Mouse (Mus musculus): Measurements from ENCODE around the gene Zfp143. TPM values are rescaled to one million over a fixed set of nuclear protein-coding genes. Genes with fewer than 3 reads are reported as not detected.
A peak's percentile ranks its signal among the peaks of the same experiment; 100 is the strongest.

Zfp143 gene
- 40.0 and 42.7 TPM in 2 replicates for polyA plus RNA-seq (2011; ENCODE audit: insufficient read depth, insufficient read length, low read depth, missing spikeins)

DNA sequence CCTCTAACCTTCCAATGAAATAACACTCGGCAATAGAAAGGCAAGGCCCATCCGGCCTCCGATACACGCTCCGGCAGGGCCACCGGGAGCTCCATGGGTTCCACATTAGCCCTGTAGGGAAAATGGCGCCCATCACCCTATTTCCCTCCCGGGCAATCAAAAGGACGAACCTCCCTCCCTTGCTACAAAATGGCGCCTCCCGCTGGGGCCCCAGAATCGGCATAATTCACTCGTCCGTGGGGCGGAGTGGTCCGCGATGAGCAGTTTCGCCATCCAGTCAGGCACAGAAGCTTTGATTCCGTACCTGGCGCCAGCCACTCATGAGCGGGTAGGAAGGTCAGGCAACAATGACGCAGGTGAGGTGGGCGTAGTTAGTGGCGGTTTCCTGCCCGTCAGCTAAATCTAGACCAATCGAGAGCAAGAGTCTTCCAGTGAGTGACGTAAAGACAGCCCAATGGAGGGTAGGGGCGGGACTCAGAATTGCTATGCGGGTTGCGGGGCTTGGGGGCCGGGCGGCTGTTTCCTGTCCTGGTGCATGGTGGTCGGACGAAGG, at the start of gene Zfp143:
Gene Zfp143, plus strand, starts transcription at position 19 of the 553 bp plus-strand sequence.
- Histone ChIP-seq H3K27me3 (ENCODE audit: control insufficient read depth, insufficient read depth, low read length, poor library complexity, severe bottlenecking) (no peaks in the 10 kb centered on the region), H3K4me3 (ENCODE audit: low read depth, low read length) (peak within 1 kb of the TSS; percentile 95), H3K9me3 (replicated peaks; ENCODE audit: control insufficient read depth, insufficient read depth, low read length, poor library complexity, severe bottlenecking) (no peaks in the 10 kb centered on the region), H3K27ac (ENCODE audit: insufficient read depth, low read length) (peak within 1 kb of the TSS; percentile 88), H3K9ac (ENCODE audit: low read depth, poor library complexity, severe bottlenecking) (peak within 1 kb of the TSS; percentile 99), H3K36me3 (ENCODE audit: control insufficient read depth, insufficient read depth, low read length, poor library complexity, severe bottlenecking) (peaks cover 13% of the 10 kb centered on the region), H3K4me1 (ENCODE audit: control insufficient read depth, insufficient read depth, low read length) (no peaks in the 10 kb centered on the region)
- TF ChIP-seq CTCF (IDR thresholded peaks at IDR 0.05; ENCODE audit: low read depth, low read length) (no peak), POLR2A (IDR thresholded peaks at IDR 0.05; ENCODE audit: insufficient read depth, low read length) (peak; percentile 5)

DNA sequence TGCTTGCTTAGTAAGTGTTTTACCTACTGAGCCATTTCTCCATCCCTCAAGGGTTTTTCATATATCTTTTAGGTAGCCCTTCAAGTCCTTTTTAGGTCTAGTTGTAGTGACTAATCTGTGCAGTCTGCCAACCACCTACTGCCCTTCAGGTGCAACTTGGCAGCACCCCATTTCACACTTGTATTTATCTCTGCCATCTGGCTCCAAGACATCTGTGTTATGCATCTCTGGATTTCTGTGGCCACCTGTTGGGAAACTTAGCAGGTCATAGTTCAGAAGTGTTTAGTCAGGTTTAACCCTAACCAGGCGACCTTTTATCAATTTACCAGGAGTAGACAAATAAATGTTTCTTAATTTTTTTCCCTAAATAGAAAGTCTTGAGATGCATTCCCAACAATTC, 49.6 kb upstream of the Zfp143 start:
- Histone ChIP-seq H3K27me3 (ENCODE audit: control insufficient read depth, insufficient read depth, low read length, poor library complexity, severe bottlenecking) (no peaks in the 10 kb centered on the region), H3K9me3 (replicated peaks; ENCODE audit: control insufficient read depth, insufficient read depth, low read length, poor library complexity, severe bottlenecking) (no peaks in the 10 kb centered on the region), H3K4me1 (ENCODE audit: control insufficient read depth, insufficient read depth, low read length) (peaks cover 2% of the 10 kb centered on the region), H3K4me3 (ENCODE audit: low read depth, low read length) (no peak overlapping the region), H3K9ac (ENCODE audit: low read depth, poor library complexity, severe bottlenecking) (no peak overlapping the region), H3K36me3 (ENCODE audit: control insufficient read depth, insufficient read depth, low read length, poor library complexity, severe bottlenecking) (no peaks in the 10 kb centered on the region), H3K27ac (ENCODE audit: insufficient read depth, low read length) (no peak overlapping the region)
- TF ChIP-seq CTCF (IDR thresholded peaks at IDR 0.05; ENCODE audit: low read depth, low read length), result no peak
- TF ChIP-seq EP300 (IDR thresholded peaks at IDR 0.05; ENCODE audit: insufficient read depth, low read depth, low read length), result no peak
- no peak for TF ChIP-seq POLR2A (IDR thresholded peaks at IDR 0.05; ENCODE audit: insufficient read depth, low read length)

DNA sequence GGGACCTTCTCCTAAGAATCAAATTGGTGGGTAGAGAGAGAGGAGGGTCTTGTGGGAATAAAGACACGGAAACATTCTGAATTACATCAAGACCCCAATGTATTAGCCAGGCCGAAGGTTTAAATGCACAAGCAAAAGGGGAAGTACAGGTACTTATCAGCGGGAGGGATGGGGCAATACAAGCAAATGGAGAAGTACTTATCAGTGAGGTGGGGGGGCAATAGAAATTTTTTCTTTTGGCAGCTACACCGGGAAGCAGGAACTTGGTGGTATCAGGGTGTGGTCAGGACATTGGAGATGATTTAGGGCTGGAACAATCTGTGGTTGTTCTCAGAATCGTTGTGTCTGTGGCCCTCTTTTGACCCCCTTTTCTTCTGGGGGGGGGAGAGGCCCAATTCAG, 46.7 kb upstream of the Zfp143 start:
- no peak overlapping the region for H3K4me3 ChIP-seq (ENCODE audit: low read depth, low read length)
- no peaks in the 10 kb centered on the region for H3K36me3 ChIP-seq (ENCODE audit: control insufficient read depth, insufficient read depth, low read length, poor library complexity, severe bottlenecking)
- TF ChIP-seq POLR2A (IDR thresholded peaks at IDR 0.05; ENCODE audit: insufficient read depth, low read length), result no peak
- TF ChIP-seq CTCF (IDR thresholded peaks at IDR 0.05; ENCODE audit: low read depth, low read length), result no peak
- TF ChIP-seq EP300 (IDR thresholded peaks at IDR 0.05; ENCODE audit: insufficient read depth, low read depth, low read length), result no peak
- no peaks in the 10 kb centered on the region for H3K9me3 ChIP-seq (replicated peaks; ENCODE audit: control insufficient read depth, insufficient read depth, low read length, poor library complexity, severe bottlenecking)
- H3K4me1 ChIP-seq (ENCODE audit: control insufficient read depth, insufficient read depth, low read length), result peaks cover 2% of the 10 kb centered on the region
- no peaks in the 10 kb centered on the region for H3K27me3 ChIP-seq (ENCODE audit: control insufficient read depth, insufficient read depth, low read length, poor library complexity, severe bottlenecking)
- no peak overlapping the region for H3K27ac ChIP-seq (ENCODE audit: insufficient read depth, low read length)
- no peak overlapping the region for H3K9ac ChIP-seq (ENCODE audit: low read depth, poor library complexity, severe bottlenecking)

DNA sequence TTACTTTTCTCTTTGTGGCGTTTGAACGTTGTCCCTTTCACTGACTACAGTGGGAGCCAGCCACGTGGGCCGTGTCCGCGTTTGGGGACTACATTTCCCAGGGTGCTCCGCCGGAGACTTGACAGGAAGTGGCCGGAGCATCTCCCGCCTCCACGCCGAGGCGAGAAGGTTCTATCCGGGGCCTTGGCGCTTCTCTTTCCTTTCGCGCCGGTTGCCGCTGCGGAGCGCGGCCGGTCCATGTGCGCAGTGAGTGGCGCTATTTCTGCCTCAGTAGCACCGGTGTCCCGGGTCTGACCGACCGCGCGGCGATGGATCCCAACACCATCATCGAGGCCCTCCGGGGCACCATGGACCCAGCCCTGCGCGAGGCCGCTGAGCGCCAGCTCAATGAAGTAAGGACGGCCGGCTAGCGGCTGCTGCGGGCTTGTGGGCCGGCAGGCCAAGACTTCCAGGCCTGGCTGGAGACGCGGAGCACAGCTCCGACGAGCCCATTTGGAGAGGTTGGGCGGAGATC, 42.8 kb upstream of the Zfp143 start, which contains the start of gene Ipo7:
Gene Ipo7, plus strand, starts transcription at position 158 of the 514 bp plus-strand sequence.
- Histone ChIP-seq H3K4me3 (ENCODE audit: low read depth, low read length) (peak within 1 kb of the TSS; percentile 100), H3K9me3 (replicated peaks; ENCODE audit: control insufficient read depth, insufficient read depth, low read length, poor library complexity, severe bottlenecking) (no peaks in the 10 kb centered on the region), H3K27me3 (ENCODE audit: control insufficient read depth, insufficient read depth, low read length, poor library complexity, severe bottlenecking) (no peaks in the 10 kb centered on the region), H3K9ac (ENCODE audit: low read depth, poor library complexity, severe bottlenecking) (peak within 1 kb of the TSS; percentile 97), H3K4me1 (ENCODE audit: control insufficient read depth, insufficient read depth, low read length) (peaks cover under 1% of the 10 kb centered on the region), H3K27ac (ENCODE audit: insufficient read depth, low read length) (peak within 1 kb of the TSS; percentile 60), H3K36me3 (ENCODE audit: control insufficient read depth, insufficient read depth, low read length, poor library complexity, severe bottlenecking) (peaks cover 16% of the 10 kb centered on the region)
- TF ChIP-seq POLR2A (IDR thresholded peaks at IDR 0.05; ENCODE audit: insufficient read depth, low read length) (no peak), EP300 (IDR thresholded peaks at IDR 0.05; ENCODE audit: insufficient read depth, low read depth, low read length) (no peak), CTCF (IDR thresholded peaks at IDR 0.05; ENCODE audit: low read depth, low read length) (no peak)

DNA sequence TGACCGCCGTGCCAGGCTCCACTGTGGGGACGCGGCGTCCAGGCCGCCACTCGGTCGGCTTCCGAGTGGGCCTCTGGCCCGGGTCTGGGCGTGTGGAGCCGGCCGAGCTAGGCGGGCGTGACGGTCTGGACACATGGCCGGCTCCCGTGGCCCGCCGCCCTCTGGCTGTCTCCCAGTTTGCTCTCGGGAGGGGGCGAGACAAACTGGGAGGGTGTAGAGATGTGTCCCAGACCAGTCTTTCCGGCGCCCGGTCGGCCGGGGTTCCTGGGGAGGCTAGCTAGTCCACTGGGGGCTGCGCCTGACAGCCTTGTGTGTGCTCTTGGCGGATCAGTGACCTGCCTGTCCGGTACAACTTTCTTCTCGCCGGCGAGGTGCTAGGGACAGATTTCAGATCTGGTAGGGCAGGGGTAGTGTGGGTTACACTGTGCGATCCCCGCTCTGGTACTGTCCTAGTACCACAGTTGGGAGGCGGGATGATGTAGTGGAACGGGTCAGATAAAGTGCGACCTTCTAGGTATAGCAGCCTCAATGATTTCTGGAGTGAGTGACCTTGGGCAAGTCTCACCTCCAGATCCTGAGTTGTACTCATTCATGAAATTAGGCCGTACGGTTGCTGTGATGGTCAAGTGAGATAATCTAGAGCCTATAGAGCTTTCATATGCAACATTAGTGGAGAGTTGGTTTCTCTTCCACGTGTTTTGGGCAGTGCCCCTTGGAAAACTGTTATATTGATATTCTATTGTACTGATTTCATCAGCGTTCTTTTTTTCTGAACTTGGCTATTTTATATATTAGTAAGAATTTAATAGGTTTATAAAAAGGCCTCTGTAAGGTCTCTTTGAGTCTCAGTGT, 42.2 kb upstream of the Zfp143 start:
- TF ChIP-seq CTCF (IDR thresholded peaks at IDR 0.05; ENCODE audit: low read depth, low read length), result no peak
- TF ChIP-seq EP300 (IDR thresholded peaks at IDR 0.05; ENCODE audit: insufficient read depth, low read depth, low read length), result no peak
- no peak for TF ChIP-seq POLR2A (IDR thresholded peaks at IDR 0.05; ENCODE audit: insufficient read depth, low read length)

More for the DNA sequence above, 42.2 kb upstream of the Zfp143 start:
- peak overlapping the region; percentile 97 for H3K9ac ChIP-seq (ENCODE audit: low read depth, poor library complexity, severe bottlenecking)
- H3K36me3 ChIP-seq (ENCODE audit: control insufficient read depth, insufficient read depth, low read length, poor library complexity, severe bottlenecking), result peaks cover 16% of the 10 kb centered on the region
- H3K4me3 ChIP-seq (ENCODE audit: low read depth, low read length), result peak overlapping the region; percentile 100
- H3K27ac ChIP-seq (ENCODE audit: insufficient read depth, low read length), result peak overlapping the region; percentile 60
- no peaks in the 10 kb centered on the region for H3K27me3 ChIP-seq (ENCODE audit: control insufficient read depth, insufficient read depth, low read length, poor library complexity, severe bottlenecking)
- H3K4me1 ChIP-seq (ENCODE audit: control insufficient read depth, insufficient read depth, low read length), result no peaks in the 10 kb centered on the region
- no peaks in the 10 kb centered on the region for H3K9me3 ChIP-seq (replicated peaks; ENCODE audit: control insufficient read depth, insufficient read depth, low read length, poor library complexity, severe bottlenecking)

Data from ES-Bruce4 (cell line).